Mouse (Mus musculus): ENCODE results near the gene Ifi211.
"Not testable (repeated sequence)": the region's sequence is repeated elsewhere in the genome, so short reads cannot be mapped to it uniquely, and the experiment has no call there.

DNA sequence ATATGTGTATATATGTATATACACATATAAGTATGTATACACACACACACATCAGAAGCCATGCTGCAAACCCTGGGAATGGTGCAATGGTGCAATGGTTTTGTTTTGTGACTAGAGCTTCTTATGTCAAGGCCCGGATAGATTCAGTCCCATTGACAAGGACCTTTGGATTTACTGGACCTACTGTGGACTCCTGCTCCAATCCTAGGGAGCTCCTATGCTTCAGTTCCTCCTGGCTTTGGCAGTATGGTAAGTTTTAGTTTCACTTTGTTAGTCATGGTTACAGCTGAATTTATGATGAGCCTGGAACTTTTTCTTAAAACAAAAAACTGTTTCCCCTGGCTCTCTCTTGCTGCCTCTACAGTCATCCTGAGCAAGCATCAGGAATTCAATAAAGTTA lies 35.7 kb downstream of the Ifi211 start:
- TF ChIP-seq ZC3H11A (IDR thresholded peaks at IDR 0.05; ENCODE audit: borderline replicate concordance, low read depth, low read length); CHD2 (IDR thresholded peaks at IDR 0.05; ENCODE audit: low read depth, low read length): not testable (repeated sequence)
